Mouse (Mus musculus): ENCODE results near the gene Tmem201. TPM values are rescaled to one million over a fixed set of nuclear protein-coding genes. Genes with fewer than 3 reads are reported as not detected.
A peak's percentile ranks its signal among the peaks of the same experiment; 100 is the strongest.

The Tmem201 gene
- total and polyA plus RNA-seq, 2 experiments from 2014 or later, result 48.5 to 67.8 TPM

GRCm38 (mm10) chr4:149727636-149728035 is 10.2 kb downstream of the Tmem201 start:
- Histone ChIP-seq H3K4me2 (ENCODE audit: low read depth, low read length, poor library complexity, severe bottlenecking) (no peak overlapping the region), H3K9ac (replicated peaks; ENCODE audit: low read length, poor library complexity, severe bottlenecking) (no peak overlapping the region), H3K9me3 (ENCODE audit: low read length) (no peaks in the 10 kb centered on the region), H3K27me3 (ENCODE audit: insufficient read depth, low read length) (no peaks in the 10 kb centered on the region), H3K4me3 (ENCODE audit: low read depth, low read length) (no peak overlapping the region), H3K36me3 (ENCODE audit: insufficient read depth, low read length) (peaks cover 53% of the 10 kb centered on the region), H3K4me1 (ENCODE audit: insufficient read depth, low read length) (no peaks in the 10 kb centered on the region), H3K27ac (ENCODE audit: low read depth, low read length) (no peak overlapping the region)
- TF ChIP-seq CTCF (IDR thresholded peaks at IDR 0.05), result no peak
- no peak for DNase-seq (ENCODE audit: low spot score)
- no peak for ATAC-seq (ENCODE audit: low FRiP score)
- WGBS, result 98% methylated on average over 5 of the region's 5 CpGs

GRCm38 (mm10) chr4:149725661-149726350 is 12.0 kb downstream of the Tmem201 start:
- peaks cover 47% of the 10 kb centered on the region for H3K36me3 ChIP-seq (ENCODE audit: insufficient read depth, low read length)
- H3K9ac ChIP-seq (replicated peaks; ENCODE audit: low read length, poor library complexity, severe bottlenecking), result no peak overlapping the region
- H3K27ac ChIP-seq (ENCODE audit: low read depth, low read length), result no peak overlapping the region
- no peak overlapping the region for H3K4me2 ChIP-seq (ENCODE audit: low read depth, low read length, poor library complexity, severe bottlenecking)
- DNase-seq (ENCODE audit: low spot score) (peak; percentile 82), ATAC-seq (ENCODE audit: low FRiP score) (no peak)
- H3K4me1 ChIP-seq (ENCODE audit: insufficient read depth, low read length), result no peaks in the 10 kb centered on the region
- TF ChIP-seq CTCF (IDR thresholded peaks at IDR 0.05), result peak; percentile 76
- no peak overlapping the region for H3K4me3 ChIP-seq (ENCODE audit: low read depth, low read length)
- no peaks in the 10 kb centered on the region for H3K9me3 ChIP-seq (ENCODE audit: low read length)
- no peaks in the 10 kb centered on the region for H3K27me3 ChIP-seq (ENCODE audit: insufficient read depth, low read length)
- 66% methylated on average over 15 of the region's 15 CpGs for WGBS

GRCm38 (mm10) chr4:149724916-149725470 is 12.9 kb downstream of the Tmem201 start:
- H3K9ac ChIP-seq (replicated peaks; ENCODE audit: low read length, poor library complexity, severe bottlenecking), result no peak overlapping the region
- no peaks in the 10 kb centered on the region for H3K4me1 ChIP-seq (ENCODE audit: insufficient read depth, low read length)
- H3K36me3 ChIP-seq (ENCODE audit: insufficient read depth, low read length), result peaks cover 49% of the 10 kb centered on the region
- no peak overlapping the region for H3K4me2 ChIP-seq (ENCODE audit: low read depth, low read length, poor library complexity, severe bottlenecking)
- no peak overlapping the region for H3K27ac ChIP-seq (ENCODE audit: low read depth, low read length)
- ATAC-seq (ENCODE audit: low FRiP score) (no peak), DNase-seq (ENCODE audit: low spot score) (no peak)
- no peak overlapping the region for H3K4me3 ChIP-seq (ENCODE audit: low read depth, low read length)
- TF ChIP-seq CTCF (IDR thresholded peaks at IDR 0.05), result no peak
- no peaks in the 10 kb centered on the region for H3K27me3 ChIP-seq (ENCODE audit: insufficient read depth, low read length)
- H3K9me3 ChIP-seq (ENCODE audit: low read length), result no peaks in the 10 kb centered on the region
- WGBS, result 84% methylated on average over 17 of the region's 17 CpGs

- no peak overlapping the region for H3K4me3 ChIP-seq (ENCODE audit: low read depth, low read length)
- no peak overlapping the region for H3K27ac ChIP-seq (ENCODE audit: low read depth, low read length)
- peaks cover 45% of the 10 kb centered on the region for H3K36me3 ChIP-seq (ENCODE audit: insufficient read depth, low read length)
- H3K9me3 ChIP-seq (ENCODE audit: low read length), result no peaks in the 10 kb centered on the region
- H3K27me3 ChIP-seq (ENCODE audit: insufficient read depth, low read length), result no peaks in the 10 kb centered on the region
- ATAC-seq (ENCODE audit: low FRiP score) (peak; percentile 63; the same call in 1 of the 2 replicates), DNase-seq (ENCODE audit: low spot score) (peak; percentile 75)
- no peaks in the 10 kb centered on the region for H3K4me1 ChIP-seq (ENCODE audit: insufficient read depth, low read length)
- no peak overlapping the region for H3K9ac ChIP-seq (replicated peaks; ENCODE audit: low read length, poor library complexity, severe bottlenecking)
- WGBS, result 56% methylated on average over 17 of the region's 17 CpGs
- peak; percentile 69 for TF ChIP-seq CTCF (IDR thresholded peaks at IDR 0.05)
- no peak overlapping the region for H3K4me2 ChIP-seq (ENCODE audit: low read depth, low read length, poor library complexity, severe bottlenecking)
Measured at GRCm38 (mm10) chr4:149723855-149724731, 13.8 kb downstream of the Tmem201 start.

GRCm38 (mm10) chr4:149723021-149723390 is 14.8 kb downstream of the Tmem201 start:
- H3K4me2 ChIP-seq (ENCODE audit: low read depth, low read length, poor library complexity, severe bottlenecking), result no peak overlapping the region
- WGBS, result 70% methylated on average over 12 of the region's 12 CpGs
- H3K36me3 ChIP-seq (ENCODE audit: insufficient read depth, low read length), result peaks cover 49% of the 10 kb centered on the region
- no peak overlapping the region for H3K4me3 ChIP-seq (ENCODE audit: low read depth, low read length)
- no peaks in the 10 kb centered on the region for H3K4me1 ChIP-seq (ENCODE audit: insufficient read depth, low read length)
- no peak overlapping the region for H3K27ac ChIP-seq (ENCODE audit: low read depth, low read length)
- ATAC-seq (ENCODE audit: low FRiP score), result no peak
- peak; percentile 43 for DNase-seq (ENCODE audit: low spot score)
- no peaks in the 10 kb centered on the region for H3K9me3 ChIP-seq (ENCODE audit: low read length)
- no peak overlapping the region for H3K9ac ChIP-seq (replicated peaks; ENCODE audit: low read length, poor library complexity, severe bottlenecking)
- no peak for TF ChIP-seq CTCF (IDR thresholded peaks at IDR 0.05)
- no peaks in the 10 kb centered on the region for H3K27me3 ChIP-seq (ENCODE audit: insufficient read depth, low read length)
